Mouse (Mus musculus): ENCODE results near the gene Actn1. TPM values are rescaled to one million over a fixed set of nuclear protein-coding genes. Genes with fewer than 3 reads are reported as not detected.

The Actn1 gene
- total RNA-seq, 2 experiments from 2014 or later: 31.2 to 46.1 TPM

DNA sequence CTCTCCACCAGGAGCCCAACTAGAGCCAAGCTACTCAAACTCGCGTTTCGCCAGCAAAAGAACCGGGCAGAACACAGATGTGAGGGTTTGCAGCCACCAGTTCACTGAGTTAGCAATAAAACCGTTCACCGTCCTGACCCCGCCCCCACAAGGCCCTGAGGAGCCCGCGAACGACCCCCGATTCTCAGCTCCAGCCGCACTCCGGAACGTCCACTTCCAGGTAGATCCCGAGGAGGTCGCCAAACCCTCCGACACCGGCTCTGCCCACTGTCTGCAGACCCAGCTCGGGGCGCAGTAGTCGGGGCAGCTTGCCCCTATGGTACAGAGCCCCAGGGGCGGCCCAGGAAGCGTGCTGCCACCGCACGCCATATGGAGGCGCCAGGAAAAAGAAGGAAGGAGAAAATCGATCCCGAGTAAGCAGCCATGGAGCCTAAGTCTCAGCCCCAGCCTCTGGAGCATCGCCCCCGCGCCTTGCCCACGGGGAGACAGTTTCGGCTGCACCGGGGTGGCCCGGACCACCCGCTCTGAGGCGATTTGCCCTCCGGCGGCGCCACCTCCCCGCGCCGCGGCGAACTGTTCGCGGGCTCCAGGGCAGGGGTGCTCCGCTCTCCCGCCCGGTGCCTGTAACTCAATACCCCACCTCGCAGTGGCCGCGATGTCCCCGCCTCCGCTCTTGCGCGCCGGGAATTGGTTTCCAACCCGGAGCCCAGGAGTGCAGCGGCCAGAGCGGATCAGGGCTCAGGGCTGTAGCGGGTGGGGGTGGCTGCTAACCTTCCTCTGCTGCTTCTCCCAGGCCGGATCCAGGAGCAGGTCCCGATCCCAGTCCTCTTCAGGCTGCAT lies 735 bp downstream of the Actn1 start:
- DNase-seq: peak; percentile 79 to 81

DNA sequence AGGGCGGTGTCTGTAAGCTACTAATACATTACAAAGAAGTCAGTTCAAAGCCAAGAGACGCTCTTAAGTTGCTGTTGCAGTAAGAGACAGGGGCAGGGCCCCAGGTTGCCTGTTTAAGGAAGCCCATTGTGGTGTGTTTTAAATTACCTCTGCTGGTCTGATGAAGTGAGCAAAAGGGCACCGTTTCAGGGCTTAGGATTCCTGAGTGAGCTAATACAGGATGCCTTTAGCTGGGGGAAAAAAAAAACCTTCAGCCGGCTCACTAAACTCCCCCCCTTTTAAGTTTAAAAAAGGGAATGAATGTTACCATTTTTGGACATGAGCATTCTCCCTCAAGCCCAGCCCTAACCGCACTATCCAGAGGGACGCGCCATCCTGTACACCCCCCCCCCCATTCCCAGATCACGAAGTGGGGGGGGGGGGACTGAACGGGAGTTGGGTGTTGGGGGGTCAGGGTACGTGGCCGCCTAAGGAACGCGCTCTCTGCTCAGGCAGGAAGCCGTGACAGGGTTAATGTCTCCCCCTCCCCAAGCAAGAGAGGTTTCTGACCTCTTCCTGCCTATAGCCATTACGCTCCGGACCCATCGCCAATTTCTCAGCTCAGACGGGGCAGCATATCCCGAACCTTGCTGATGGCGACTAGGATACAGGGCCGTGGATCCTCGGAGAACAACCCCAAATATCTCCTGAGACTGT lies 1.5 kb downstream of the Actn1 start:
- DNase-seq: no peak

DNA sequence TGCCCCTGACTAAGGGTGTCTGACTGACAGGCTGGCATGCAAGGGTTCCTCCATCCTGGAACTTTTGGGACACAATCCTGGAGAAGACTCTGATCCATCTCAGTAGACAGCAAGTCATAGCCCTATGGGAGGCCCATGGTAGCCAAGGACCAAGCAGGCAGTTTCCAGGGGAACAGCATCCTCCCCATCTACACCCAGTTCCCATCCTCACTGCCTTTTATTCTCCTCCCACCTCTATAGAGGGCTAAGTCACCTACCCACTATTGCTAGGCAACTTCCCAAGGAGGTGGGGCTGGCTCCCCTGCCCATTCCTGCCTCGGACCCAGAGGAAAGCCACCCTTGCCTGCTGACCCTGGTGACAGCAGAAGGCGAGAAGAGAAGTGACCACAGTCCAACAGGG lies 8.2 kb downstream of the Actn1 start:
- DNase-seq: no peak

DNA sequence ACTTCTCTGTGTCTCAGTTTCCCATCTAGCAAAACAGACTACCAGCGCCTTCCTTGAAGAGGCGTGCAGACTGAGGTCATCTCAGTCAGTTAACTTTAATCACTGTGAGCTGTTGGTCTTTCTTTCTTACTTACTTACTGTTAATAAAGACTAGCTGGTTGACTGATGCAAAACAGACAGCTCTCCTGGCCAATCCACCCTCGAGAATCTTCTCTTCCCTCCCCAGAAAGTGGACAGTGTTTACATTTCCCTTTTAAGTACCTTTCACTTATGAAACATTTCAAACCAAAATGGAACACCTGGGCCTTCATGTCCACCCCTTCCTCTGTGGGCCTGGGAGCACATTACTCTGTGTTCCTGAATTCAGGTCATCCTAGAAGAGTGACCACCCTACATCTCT lies 8.6 kb downstream of the Actn1 start:
- no peak for DNase-seq

DNA sequence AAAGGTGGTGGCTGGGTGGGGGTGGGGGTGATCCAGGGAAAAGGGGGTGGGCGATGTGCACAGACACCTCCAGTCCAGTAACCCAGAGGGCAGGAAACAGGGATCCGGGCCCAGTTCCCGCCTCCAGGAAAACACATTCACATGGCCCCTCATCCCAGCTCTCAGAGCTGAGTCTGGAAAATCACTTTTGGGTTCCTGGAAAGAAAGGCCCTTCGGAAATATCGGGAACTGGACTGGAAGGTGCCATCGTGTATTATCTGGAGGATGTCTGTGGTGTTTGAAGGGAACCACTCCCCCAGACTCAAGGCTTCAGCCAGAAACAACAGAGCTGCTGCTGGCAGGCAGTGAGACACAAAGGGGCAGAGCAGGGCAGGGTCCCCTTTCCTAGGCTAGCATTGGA lies 10.6 kb downstream of the Actn1 start:
- DNase-seq: no peak

DNA sequence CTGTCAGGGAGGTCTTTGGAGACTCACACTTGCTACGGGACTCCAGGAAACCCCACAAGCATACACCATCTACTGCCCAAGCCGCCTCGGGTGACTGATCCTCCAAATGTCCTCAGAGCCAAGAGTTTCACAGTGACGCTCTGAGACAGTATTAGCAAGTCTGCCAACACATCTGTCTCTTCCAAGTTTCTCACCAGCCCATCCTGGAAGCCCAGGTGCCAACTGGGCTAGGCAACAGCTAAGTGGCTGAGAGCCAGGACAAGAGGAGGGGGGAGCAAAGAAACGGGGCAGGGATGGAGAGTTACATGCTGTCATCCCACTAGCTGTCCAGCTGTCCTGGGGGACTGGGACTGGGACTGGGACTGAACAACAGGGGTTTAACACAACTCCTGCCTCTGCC lies 13.1 kb downstream of the Actn1 start:
- no peak for DNase-seq

DNA sequence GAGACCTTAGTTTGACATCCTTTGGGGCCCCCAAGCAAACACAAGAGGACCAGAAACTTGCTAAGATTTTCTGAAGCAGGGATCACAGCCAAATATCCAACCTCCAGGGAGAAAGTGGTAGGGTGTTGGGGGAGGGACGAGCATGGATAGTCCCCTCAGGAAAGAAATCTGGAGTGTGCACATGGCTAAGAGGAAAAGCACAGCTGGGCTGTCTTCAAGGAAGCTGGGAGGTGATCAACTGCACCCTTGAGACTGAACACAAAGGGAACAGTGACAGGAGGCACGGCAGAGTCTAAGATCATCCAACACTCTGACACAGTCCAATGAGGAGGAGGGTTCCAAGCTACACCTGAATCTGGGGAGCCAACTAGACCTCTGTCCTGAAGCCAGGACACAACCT lies 13.7 kb downstream of the Actn1 start:
- no peak for DNase-seq

DNA sequence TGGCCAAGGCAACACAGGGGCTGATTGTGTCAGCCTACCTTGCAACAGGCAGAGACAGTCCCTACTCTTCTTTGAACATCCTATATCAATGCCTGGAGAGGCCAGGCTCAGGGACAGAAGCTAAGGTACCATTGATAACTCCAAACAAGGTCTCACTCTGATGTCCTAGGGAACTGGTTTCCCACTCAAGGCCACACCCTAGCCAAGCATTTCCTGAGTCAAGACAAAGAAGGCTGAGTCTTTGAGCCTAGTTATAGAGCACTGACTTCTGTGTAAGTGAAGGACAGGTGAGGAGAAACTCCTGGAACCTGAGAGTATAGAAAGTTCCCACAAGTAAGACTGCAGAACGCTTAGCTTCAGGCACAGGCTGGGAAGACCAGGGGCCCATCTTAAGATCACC lies 15.4 kb downstream of the Actn1 start:
- DNase-seq: no peak

DNA sequence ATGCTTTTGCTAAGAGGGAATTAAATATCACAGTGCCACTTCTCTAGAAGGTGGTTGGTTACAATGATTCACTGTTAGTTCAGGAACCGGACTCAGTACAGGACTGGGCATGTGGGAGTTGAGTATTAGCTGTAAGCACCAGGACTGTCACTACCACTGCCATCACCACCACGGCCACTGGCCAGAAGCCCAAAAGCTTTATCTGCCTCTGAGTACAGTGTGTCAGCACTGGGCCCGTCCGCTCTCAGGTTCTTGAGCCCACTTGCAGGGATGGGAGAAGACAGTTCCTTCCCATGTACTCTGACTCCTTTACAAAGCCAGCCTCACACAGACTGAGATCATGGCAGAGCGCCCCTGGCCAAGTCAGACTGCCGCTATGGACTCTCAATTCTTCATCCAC lies 16.0 kb downstream of the Actn1 start:
- DNase-seq: no peak

DNA sequence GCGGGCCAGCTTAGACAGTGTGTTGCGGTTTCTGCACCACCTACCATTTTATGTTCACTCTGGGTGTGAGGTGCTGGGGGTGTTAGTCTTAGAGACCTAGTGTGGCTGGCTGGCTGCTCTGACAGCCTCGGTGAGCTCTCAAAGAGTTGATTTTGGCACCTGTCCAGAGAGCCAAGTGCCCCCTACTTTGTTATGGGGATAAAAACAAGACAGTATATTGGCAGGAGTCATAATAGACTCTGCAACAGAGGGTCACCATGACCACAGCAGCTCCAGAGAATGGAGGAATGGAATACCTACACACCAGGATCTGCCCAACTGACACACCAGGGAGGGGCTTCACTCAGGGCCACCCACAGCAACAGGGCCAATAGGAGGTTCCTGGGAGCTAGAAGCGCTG lies 16.8 kb downstream of the Actn1 start:
- DNase-seq: no peak

DNA sequence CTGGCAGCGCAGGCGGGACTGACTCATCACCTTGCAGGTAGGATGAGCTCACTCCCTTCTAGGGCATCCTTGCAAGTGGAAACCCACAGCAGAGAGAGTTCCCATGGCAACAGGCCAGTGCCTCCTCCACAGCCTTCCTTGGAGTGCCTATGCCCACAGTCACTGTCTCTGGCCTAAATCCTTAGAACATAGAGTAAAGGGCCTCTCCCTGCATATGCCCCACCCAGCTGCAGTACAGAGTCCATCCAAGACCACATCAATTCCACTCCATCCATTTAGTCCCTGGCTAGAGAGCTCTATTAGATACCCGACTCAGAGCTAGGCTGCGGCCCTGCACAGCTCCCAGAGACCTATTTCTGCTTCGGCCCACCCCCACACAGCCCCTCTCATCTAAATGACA lies 20.7 kb downstream of the Actn1 start:
- DNase-seq: no peak

DNA sequence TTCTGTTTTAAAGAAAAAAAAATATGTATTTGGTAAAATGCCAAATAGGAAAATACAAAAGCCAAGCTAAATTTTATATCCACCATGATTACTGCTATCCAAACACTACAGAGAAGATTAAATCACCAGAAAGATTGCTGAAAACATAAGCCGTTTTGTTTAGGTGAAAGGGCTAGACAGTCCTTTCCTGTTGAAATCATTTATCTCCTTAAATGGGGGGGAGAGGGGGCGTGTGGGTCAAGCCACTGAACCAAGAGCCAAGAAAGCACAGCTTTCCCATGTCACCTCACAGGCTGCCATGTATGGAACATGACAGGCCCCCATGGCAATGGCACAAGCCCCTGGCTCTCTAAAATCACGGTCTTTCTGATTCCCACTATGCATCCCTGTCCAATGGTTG lies 21.6 kb downstream of the Actn1 start:
- DNase-seq: no peak

DNA sequence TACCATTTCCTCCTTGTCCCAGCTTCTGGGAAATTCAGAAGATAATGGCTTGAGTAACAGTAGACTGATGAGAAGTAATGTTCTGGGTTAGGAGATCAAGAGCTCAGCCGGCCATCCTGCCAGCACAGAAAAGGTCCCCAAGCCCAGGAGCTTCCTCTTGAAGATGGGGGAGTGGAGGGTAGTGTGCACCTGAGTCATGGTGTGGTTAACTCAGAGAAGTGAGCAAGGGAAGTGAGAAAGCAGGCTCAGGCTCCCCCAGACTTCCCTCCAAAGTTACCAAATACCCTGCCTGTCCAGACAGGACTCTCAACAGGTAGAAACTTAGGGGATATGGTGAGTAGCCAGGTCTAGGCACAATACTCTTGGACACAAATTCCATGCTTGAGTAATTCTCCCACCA lies 24.9 kb downstream of the Actn1 start:
- no peak for DNase-seq

DNA sequence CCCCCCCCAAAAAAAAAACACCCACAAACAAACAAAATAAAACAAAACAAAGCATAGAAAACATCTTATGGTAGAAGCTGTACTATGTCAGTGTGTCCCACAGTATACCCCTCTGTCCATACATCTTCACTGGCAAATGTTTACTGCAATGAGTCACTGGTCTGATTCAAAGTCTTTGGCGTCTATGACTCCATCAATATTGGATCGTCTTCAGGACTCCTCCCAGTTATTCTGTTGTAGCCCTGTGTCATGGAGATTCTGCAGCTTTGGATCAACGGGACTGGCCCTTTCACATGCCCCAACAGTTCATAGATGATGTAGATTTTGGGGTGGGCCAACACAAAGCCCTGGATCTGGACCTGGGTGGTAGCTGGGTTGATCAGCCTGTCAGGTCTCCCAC lies 25.9 kb downstream of the Actn1 start:
- DNase-seq: no peak

DNA sequence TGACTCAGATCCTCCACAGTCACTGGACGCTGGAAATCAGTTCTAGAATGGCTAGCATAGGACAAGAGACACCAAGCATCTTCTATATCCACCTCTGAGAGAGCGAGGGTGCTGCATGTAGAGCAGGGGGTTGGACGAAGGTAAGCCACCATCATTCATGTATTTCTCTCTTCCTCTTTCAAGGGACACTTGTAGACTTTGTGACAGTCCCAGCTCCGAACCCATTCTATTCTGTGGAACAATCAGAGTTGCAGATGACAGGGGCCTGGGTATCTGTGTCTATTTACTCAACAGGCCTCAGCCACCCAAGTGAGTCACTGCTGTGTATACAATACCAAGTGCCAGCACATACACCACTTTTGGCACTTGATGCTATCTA lies 27.3 kb downstream of the Actn1 start:
- DNase-seq: no peak

DNA sequence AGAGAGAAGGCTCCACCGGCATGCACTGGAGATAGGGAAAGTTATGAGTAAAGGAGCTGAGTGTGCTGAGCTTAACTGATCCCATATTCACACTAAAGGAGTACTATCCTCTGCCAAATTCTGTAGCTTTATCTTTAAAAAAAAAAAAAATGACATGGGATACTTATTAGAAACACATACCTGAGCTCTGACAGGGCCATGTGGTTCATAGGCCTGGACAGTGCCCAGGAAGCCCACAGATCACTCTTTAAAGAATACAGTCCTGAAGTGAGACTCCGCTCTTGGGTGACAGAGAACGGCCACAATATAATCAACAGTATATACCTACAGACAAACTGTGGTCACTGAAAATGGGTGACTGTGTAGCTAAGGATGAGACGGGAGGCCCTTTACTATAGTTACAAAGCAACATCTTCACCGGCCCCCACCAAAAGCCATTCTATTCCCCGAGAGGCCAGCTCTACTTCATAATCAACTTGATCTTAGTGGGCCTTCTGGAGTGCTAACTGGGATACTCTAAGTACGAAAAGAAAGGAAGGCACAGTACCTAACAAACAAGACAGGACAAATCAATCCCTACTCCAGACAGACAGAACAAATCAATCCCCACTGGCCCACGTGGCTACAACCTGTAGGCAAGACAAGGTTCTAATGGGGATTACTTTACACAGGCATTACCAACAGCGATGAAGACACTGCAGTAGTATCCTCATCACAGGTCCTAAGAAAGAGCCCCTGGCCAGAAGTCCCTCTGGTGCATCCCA lies 27.9 kb downstream of the Actn1 start:
- DNase-seq: no peak

DNA sequence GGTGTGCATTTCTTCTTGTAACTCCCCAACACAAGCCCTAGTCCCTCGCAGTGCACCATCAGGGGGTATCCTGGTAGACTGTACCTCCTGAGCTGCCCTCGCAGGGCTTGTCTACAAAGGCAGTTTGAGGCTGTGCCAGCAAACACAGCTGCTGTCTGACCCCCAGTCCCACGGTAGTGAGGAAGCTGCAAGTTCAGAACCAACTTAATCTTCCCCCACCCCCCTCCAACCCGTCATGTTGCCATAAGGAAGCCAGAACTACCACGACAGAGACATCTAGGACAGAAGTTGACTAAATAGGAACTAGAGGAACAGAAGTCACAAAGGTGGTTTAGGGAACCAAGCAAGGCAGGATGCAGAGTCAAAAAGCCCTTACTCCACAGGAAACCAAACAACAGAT lies 28.9 kb downstream of the Actn1 start:
- no peak for DNase-seq

DNA sequence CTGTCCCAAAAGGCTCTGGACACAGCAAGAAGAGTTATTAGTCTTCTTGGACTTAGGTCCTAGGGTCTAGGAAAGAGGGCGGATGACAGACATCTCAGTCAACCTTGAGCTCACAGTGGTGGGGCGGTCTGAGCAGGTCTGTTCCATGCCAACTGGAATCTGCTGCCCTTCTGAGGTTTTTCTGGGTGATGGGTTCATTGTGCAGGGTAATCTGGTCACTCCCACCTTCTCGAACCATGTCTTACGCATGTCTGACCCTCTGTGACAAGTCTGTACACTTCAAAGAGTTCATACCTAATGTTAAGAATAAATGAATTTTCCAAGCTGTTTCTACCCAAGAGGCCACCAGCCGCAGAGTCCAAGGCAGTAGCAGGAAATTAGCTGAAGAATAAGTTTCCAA lies 29.3 kb downstream of the Actn1 start:
- DNase-seq: no peak

DNA sequence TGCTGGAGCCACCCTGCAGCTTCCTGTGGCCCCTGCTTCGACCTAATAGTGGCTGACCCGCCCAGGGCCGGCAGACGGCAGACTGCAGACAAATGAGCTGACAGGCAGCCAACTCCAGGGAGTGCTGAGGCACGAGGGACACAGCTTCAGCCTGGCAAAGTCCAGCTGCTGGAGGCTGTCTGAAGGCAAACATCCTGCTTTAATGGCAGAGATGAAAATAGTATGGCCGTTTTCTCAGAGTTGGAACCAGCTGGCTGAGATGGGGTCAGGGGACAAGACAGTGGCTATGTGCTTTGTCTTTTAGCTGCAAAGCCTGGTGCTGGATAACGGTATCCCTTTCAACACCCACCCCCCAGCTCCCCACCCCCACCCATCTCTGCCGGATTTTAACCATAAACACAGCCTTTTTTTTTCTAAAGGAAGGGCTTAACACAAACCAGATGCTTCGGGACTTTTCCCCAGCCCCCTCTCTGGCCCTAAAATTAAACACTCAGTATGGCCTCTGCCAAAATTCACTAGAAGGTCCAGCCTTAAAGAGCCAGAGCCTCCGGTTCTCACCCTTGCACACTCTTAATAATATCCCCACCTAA lies 30.0 kb downstream of the Actn1 start:
- DNase-seq: peak; percentile 81 to 85

DNA sequence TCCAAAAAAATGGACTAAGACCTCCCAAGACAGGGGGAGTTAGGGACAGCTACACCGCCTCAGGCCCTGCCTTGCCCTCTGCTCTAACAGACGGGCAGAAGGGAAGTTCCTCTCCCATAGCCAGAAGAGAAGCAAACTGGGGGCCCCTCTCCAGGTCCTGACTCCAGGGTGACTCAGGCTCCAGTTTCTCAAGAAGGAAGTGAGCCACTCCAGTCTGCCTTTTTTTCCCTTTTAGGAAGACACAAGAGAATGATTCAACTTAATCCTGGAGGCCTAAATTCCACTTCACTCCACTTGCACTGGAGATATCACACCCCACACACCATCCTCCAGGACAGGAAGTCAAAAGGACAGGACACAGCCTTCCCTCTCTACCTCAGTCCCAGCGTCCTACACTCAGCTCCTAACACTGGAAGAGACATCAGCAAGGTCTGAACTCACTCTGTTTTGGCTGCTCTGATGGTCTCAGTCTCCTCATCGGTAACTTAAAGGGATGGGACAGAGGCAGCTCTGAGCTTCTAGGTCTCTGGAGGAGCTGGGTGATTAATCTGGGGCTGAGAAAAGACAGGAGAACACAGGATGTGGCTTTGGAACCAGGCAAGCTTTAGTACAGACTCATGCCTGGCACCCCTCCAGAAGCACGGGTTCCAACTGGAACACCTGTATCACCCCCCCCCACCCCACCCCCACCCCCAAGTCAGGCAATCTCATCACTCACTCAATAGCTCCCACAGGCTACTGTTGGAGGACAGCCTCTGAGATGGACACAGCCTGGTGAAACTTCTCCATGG lies 31.0 kb downstream of the Actn1 start:
- DNase-seq: no peak

DNA sequence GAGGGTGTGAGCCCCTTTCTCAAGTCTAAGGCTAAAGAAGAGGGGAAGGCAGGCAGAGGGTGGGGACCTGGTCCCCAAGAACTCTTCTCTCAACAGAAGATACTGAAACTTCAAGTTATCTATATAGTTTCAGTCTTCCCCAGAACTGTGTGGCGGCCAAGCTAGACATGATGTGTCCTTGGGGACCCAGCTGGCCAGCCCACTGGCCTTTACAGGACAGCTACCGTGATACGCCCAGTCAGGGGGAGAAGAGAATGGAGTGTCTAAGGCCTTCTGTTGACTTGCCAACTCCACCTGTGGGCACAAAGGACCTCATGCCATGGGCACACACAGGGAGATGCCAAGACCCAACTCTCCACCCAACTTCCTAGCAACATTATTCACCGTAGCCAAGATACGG lies 31.8 kb downstream of the Actn1 start:
- peak in 1 of 2 experiments; percentile 41 for DNase-seq

DNA sequence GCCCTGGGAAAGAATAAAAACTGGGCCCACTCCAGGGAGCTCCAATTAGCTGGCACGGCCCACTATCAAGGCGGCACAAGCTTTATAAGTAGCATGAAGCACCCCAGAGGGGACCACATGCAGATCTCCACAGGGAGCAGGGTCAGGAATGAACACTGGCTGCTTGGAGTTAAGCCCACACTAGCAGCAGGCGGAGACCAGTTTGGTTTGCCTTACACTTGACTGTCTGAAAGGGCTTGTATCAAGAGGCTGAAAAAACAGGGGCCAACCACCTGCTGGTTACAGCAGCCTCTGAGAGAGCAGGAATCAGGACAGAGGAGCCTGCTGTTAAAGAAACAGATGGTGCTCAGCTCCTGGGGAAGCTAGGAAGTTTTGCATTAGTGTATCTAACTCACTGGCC lies 32.3 kb downstream of the Actn1 start:
- DNase-seq: no peak
